Mouse (Mus musculus): ENCODE measurements around the gene Impg2.

Impg2 gene

GRCm38 (mm10) chr16:56298836-56299235, 94.7 kb downstream of the Impg2 start:
- DNase-seq (ENCODE audit: low spot score in 2 of 2) = no peak

DNA sequence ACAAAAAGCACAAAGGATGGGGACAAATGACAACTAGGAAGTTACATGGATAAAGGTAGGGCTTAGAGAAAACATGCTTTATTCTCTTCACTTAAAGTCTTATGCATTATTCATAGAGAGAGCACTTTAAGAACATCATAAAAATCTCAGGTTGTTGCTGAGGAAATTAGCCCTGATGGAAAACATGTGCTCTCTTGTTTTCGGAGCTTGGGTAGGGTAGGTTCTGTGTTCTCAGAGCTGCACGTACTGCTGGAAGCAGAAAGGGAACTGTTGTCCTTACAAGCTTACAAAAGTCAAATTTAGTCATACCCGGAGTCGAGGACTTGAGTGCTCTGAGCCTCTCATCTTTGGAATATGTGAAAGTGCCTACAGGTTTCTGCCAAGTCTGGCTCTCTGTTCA, 98.9 kb downstream of the Impg2 start:
- DNase-seq (ENCODE audit: low spot score in 2 of 2) = no peak

- no peak for DNase-seq (ENCODE audit: low spot score in 2 of 2)
These were observed 100.1 kb downstream of the Impg2 start for GRCm38 (mm10) chr16:56304167-56304566.

- DNase-seq (ENCODE audit: low spot score in 2 of 2) = no peak
These were observed 103.5 kb downstream of the Impg2 start for GRCm38 (mm10) chr16:56307575-56307974.

GRCm38 (mm10) chr16:56311291-56311690, 107.2 kb downstream of the Impg2 start:
- DNase-seq (ENCODE audit: low spot score in 2 of 2) = no peak

All from urinary bladder, postnatal 4 days (tissue).